Mouse (Mus musculus): ENCODE results near the gene Gtsf1l.
"Not testable (repeated sequence)": the region's sequence is repeated elsewhere in the genome, so short reads cannot be mapped to it uniquely, and the experiment has no call there.

Gene Gtsf1l

DNA sequence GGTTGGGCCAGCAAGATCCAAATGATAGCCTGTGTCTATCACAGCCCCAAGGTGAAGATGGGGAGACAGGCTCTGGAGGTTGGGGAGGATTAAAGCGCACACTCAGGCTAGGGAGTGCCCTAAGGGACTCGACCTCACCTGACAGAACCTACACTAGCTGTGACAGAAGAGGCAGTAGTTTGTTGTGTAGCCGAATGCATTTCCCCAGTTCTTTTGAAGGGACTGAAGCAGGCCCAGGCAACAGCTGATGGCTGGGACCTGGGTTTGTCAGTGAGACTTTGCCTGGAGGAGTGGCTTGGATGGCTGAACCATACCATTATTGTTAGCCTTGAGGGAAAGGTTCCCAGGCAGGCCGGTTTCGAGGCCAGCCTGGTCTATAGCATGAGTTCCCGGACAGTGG lies 2.6 kb downstream of the Gtsf1l start:
- ATAC-seq (ENCODE audit: low TSS enrichment): no peak

DNA sequence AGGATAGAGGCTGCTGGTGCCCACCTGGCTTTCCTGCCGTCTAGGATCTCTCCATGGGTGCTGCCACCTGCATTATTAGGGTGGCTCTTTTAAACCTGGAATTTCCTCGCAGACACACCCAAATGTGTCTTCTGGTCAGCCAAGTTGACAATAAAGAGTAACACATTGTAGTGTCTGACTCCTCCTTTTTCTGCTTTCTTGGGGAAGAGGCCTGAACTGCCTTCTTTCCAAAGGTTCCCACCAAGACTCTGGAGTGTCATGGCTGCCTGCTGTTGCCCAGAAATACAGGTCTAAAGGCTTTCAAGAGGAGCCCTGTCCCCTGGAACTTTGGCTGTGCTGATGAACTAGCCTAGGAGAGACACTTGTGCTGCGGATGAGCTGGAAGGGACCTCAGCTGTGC lies 3.1 kb downstream of the Gtsf1l start:
- ATAC-seq (ENCODE audit: low TSS enrichment): no peak

DNA sequence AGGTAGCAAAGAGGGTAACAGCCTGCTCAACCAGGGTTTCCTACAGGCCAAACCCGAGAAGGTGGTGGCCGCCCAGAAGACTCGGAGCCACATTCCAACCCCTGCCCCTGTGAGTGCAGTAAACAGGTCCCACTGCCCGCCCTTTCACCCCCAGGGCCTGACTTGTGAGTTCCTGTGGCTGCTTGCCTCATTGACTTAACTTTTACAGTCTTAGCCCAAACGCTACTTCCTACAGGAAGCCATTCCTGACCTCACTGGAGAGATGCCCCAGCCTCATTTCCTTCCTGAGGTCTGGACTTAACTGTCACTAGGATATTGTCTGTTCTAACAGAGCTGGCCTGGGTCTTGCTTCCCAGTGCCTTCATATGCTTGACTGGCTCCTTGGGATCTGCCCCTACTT lies 5.1 kb downstream of the Gtsf1l start:
- no peak for ATAC-seq (ENCODE audit: low TSS enrichment)

DNA sequence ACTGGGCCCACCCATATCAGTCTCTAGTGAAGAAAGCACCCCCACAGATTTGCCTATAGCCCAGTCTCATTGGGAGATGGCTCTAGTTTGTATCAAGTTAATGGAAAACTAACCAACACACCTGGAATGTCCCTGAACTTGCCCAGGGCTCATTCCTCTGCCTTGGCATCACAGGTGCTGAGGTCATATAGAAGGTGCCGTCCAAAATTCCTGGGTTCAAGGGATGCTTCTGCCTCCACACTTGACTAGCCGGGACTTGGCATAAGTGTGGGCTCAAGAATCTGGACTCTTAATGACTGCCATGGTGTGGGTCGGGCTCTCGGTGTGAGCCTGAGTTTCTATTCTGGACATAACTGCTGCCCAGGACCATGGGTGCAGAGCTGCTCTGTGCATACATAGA lies 8.6 kb downstream of the Gtsf1l start:
- ATAC-seq (ENCODE audit: low TSS enrichment): no peak

DNA sequence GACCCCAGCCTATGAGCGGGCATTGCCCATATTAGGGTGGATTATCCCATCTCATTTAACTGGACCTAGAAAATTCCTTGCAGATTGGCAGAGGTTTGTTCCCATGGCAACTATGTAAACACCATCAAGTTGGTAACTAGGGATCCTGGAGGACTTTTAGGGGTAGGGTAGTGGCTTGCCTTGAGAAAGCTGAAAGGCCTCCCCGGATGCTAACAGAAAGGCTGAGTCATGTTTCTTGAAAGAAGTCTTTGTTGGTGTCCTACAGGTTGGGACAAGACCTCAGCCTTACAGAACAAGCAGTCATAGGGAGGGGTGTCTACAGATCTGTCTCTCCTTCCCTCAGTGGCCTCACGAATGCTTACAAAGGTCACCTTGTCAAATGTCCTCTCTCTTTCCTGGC lies 12.4 kb downstream of the Gtsf1l start:
- ATAC-seq (ENCODE audit: low TSS enrichment): no peak

DNA sequence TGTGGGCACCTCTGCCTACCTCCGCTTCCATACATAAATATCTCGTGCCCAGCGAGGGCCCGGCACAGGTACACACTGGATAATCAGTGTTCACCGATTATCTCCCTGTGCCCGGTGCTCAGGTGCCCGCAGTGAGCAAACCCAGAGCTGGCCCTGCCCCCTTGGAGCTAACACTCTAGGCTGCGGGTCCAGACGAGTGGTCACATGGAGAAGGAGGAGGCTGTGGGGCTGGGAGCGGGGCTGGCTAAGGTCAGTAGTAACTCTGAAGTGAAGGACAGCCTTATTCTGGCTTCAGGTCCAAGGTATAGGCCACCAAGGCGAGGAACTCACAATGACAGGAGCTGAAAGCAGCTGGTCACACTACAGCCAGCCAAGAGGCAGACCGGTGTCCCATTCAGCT lies 12.8 kb downstream of the Gtsf1l start:
- ATAC-seq (ENCODE audit: low TSS enrichment): no peak

DNA sequence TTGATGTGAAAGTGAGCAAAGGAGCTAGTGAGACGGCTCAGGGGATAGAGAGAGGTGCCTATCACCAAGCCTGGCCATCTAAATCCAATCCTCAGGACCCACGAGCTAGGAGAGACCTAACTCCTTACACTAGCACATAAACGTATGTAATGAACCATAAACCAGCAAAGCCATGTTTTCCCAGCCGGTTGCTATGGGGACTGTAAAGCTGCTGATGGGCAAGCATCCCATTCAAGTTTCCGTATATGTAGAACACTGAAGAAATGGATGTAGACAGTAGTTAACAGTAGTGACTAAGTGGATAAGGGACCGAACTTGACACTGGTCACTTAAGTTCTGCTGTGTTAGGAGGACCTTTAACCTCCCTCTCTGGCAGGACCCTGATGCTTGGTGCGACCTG lies 13.6 kb downstream of the Gtsf1l start:
- no peak; the same call in 1 of the 2 replicates for ATAC-seq (ENCODE audit: low TSS enrichment)

DNA sequence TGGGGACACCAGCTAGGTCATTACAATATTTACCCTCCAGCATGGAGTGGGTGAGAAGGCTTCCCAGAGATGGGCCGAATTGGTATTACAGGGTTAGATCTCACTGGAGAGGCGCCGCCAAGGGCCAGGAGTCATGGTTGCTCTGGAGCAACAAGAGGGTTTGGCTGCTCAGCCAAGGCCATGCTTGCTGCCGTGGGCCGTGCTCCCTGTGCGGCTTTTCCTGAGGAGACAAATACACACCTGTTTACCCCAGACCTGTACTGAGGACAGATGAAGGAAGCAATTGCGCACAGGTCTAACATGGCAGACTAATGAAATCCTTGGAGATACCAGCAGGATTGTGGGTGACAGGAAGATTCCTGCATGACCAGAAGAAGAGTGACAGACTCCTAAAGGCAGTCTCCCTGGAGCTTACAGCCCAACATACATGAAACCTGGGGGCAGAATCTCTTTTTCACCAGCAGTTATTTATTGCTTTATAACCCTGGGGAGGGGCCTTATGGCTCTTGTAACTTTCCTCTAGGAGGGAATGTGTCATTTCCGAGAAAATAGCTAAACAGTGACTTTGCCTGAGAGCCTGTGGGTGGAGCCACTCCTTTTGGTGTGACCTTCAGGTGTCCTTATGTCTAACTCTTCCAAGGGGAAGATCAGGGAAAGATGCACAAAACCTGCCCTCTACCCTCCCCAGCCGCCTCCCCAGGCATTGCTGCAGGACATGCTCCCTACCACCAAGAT lies 14.5 kb downstream of the Gtsf1l start:
- no peak for ATAC-seq (ENCODE audit: low TSS enrichment)

DNA sequence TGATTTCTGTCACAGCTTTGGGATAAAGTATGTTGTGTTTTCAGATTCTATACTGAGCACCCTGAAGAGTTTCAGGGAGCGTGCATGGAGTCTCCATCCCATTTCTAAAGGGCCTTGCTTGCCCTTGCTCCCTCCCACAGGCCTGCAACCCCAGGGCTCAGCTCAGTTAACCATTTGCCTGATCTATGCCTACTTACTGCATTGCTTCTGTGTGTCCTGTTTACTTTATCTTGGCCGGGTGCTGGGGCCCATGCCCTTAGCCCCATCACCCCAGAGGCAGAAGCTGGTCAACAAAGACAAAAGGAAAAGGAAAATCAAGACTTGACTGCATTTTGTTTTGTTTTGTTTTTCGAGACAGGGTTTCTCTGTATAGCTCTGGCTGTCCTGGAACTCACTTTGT lies 16.1 kb downstream of the Gtsf1l start:
- ATAC-seq (ENCODE audit: low TSS enrichment): no peak

DNA sequence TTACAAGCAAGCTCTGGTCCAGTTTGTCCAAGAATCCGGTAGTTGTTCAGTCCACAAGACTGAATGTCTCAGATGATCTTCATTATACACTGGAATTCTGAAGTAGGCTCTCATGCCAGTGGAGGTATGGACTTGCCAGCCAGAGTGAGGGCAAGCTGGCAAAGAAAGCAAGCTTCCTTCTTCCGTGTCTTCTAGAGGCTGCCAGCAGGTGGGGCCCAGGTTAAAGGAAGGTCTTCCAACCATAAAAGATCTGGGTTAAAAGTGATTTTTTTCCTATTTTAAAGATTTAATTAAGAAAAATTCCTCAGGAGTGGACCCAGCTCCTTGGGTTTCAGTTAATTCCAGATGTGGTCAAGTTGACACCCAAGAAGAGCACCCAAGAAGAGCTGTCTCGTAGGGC lies 17.4 kb downstream of the Gtsf1l start:
- no peak for ATAC-seq (ENCODE audit: low TSS enrichment)

DNA sequence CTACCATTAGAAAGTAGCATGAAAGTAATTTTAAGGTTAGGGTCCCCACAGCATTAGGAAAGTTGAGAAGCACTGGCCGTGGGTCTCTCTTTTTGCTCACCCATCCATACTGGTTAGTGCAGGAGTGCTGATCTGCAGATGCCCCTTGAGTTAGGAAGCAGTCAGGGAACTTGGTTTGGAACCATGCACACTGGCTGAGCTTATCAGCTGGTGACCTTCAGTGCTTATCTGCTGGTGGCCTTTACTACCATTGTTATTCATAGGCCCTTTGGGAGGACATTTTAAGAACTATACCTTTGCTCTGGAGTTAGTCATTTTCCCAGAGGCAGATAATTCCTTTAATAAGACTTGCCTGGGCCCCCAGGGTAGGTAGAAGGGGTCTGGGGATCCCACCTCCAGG lies 20.4 kb downstream of the Gtsf1l start:
- ATAC-seq (ENCODE audit: low TSS enrichment): no peak

DNA sequence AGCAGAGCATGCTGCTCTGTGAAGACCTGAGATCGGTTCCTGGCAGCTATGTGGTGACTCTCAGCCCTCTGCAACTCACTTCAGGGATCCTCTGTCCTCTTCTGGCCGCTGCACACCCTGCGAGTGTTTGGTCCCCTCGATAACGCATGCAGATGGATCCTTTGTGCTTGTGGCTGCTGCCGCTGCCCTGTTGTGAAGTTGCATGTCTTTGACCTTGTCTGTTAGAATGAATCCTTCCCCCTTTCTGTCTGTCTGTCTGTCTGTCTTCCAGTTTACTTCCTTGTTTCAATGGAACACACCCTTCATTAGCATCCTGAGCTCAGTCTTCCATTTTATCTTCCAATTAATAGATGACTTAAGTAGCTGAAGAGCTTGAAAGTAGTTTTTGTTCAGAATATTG lies 21.3 kb downstream of the Gtsf1l start:
- ATAC-seq (ENCODE audit: low TSS enrichment): no peak

DNA sequence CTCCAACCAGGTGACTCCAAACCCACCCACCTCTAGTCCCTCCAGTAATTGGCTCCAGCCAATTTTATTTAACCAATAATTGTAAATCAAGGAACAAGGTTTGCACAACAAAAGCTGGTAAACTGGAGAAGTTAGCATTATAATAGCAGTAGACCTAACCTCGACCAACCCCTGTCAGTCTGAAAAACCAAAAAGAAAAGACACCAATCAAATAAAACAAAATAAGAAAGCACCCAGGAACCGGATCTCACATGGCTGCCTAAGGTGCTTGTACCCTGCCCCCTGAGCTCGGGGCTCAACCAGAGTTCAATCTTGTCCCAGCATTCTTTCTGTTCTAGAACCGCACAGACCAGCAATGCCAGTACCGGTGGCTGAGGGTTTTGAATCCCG lies 25.5 kb downstream of the Gtsf1l start:
- ATAC-seq (ENCODE audit: low TSS enrichment): no peak

DNA sequence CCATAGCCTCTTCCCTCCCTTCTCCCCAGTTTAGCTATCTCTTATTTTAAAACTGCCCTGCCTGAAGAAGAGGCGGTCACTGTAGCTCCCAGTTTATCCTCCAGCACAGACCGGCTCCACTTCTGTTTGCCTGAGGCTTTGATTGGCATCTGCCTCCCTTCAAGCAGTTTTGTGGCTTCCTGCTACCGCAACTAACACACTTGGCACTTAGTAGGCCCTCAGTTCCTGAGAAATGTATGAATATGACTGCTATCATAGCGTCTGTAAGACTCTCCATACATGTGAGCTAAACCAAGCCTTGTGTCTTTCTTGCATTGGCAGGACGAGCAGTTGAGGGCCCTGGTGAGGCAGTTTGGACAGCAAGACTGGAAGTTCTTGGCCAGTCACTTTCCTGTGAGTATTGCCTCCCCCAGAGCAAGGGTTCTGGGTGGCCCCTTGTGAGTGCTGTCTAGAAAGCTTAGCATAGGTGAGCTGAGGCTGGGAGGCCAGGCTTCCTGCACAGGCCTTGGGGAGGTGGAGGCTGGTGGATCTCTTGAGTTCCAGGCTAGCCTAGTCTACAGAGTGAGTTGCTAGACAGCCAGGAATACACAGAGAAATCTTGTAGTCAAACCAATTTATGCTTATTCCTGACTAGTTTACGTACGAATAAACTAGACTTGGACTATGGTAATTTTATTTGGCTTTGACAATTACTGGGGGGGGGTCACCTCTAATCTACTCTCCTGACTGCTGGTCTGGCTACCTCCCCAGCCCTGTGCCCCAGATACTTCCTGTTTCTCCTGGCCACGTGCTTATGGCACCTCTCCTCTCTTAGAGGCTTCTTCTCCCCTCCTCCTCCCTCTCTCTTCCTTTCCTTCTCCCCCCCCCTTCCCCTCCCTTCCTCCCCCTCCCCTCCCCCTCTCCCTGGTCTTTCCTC lies 26.2 kb downstream of the Gtsf1l start:
- no peak for ATAC-seq (ENCODE audit: low TSS enrichment)

DNA sequence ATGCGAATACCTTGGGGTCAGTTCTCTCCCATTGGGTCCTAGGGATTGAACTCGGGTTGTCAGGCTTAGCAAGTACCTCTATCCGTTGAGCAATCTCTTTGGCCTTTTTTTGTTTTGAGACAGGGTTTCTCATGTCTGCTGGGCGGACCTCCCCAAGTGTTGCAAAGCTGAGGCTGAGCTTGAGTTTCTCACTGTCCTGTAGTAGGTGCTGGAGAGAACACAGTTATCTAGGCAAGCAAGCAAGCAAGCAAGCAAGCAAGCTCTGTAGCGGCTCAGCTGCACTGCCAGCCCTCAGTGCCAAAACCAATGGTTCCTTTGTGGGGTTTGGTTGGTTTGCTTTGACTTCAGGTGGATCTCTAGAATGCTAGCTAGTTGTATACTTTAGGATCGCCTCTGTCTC lies 27.0 kb downstream of the Gtsf1l start:
- no peak for ATAC-seq (ENCODE audit: low TSS enrichment)

DNA sequence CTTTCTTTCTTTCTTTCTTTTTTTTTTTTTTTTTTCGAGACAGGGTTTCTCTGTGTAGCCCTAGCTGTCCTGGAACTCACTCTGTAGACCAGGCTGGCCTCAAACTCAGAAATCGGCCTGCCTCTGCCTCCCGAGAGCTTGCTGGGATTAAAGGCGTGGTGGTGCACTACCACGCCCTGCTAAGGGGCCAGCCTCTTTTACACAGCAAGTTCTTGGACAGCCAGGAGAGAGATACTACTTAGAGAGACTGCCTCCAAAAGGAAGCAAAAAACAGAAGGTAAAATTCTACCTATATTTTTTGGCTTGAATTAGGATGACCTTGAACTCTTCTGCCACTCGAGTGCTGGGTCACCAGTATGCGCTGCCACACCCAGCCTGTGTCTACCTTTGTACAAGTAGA lies 28.7 kb downstream of the Gtsf1l start:
- not testable (repeated sequence) for ATAC-seq (ENCODE audit: low TSS enrichment)

DNA sequence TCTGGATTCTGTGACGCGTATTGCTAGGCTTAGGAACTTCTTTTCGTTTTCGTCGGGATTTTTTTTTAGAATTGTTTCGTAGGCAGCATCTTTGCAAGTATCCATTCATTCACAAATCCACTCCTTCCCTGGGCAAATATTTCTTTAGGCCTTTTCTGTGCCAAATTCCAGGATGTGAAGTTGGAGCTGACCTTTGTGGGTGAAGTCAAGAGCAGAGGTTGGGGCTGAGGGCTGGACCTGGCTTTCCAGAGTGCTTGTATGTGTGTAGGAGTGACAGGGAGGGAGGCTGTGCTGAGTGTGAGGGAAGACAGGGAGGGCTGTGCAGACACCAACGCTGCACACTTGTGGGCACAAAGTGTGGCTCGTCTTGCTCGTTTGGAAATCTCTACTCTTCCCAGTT lies 31.1 kb downstream of the Gtsf1l start:
- no peak for ATAC-seq (ENCODE audit: low TSS enrichment)

DNA sequence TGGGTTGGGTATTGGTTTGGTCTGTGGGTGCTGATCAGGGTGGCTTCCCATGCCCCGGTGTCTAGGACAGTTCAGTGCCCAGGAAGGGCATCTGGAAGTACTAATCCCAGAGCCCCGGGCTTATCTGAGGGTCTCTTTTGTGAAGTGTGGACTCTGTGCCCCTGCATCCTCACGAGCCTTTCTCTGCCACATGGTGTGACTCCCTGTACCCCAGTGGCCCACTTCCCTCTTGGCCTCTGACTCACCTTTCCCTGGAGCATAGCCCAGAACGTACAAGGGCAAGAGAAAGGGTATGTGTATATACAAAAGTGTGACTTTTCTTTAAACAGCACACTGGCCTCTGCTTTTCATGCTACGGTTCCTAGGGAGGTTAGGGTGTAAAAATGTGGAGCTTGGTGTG lies 31.9 kb downstream of the Gtsf1l start:
- no peak for ATAC-seq (ENCODE audit: low TSS enrichment)

DNA sequence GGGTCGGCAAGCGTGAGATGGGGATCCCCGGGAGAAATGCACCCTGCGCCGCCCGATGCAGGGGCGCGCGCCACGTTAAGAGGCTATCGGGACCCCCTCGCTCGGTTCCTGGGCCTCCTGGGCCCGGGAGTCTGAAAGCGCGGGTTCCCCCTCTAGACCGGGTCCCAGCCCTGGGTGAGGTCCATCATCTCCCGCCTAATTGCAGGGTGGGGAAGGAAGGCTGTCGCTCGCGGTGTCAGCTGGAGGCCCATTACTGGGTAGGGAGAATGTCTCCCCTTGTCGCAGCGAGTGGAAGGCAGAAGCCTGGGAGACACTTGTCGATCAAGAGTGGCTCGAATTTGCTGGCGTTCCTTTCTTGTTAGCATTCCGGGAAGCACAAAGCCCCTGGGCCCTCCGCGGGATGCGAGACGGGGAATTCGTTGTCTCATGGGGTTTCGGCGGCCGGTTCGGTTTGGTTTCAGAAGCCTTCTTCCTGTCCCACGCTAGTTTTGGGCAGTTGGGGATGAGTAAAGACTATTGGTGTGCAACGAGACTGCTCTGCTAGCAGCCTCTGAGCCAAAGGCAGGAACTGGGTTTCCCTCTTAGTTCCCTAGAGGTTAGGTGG lies 32.7 kb downstream of the Gtsf1l start:
- no peak for ATAC-seq (ENCODE audit: low TSS enrichment)

DNA sequence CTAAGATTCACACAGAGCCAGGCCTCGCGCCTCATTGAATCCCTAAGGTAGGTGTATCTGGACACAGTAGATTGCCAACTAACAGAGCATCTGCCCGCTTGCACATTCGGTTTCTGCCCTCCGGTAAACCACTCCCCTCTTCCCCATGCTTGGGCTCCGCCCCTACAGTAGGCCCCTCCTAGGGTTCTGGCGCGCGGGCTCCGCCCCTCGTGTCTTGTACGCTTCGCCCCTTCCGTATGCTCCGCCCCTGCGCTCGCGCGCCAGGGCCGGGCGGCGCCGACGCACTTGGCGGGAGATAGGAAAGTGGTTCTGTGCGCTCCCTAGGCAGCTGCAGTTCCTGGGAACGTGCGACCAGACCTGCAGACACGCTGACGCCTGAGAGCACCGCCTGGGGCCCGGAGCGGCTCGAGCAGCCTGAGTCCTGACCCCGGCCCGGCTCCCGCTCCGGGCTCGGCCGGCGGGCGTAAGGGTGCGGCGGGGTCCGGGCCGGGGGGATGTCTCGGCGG lies 33.3 kb downstream of the Gtsf1l start, which contains the start of gene Mybl2:
TSS of gene Mybl2 (plus strand) at position 353 of the 506 bp plus-strand sequence.
- peak; percentile 100 for ATAC-seq (ENCODE audit: low TSS enrichment)

DNA sequence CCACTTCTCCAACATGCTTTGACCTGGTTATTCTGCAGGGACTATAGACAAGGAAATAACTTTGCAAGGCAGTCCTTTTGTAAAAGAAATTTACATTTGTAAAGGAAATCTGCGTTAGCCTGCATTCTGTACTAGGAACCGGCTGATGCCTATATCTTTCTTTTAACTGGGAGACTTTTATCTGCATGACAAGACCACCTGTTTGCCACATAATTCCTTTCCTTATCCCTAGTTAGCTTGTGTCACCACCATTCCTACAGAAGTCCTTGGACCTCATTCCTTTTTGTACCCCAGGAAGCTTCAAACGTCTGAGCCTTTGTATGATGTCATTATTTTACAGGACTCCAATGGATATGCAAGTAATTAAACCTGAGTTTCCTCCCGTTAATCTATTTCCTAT lies 34.8 kb downstream of the Gtsf1l start:
- ATAC-seq (ENCODE audit: low TSS enrichment): no peak

DNA sequence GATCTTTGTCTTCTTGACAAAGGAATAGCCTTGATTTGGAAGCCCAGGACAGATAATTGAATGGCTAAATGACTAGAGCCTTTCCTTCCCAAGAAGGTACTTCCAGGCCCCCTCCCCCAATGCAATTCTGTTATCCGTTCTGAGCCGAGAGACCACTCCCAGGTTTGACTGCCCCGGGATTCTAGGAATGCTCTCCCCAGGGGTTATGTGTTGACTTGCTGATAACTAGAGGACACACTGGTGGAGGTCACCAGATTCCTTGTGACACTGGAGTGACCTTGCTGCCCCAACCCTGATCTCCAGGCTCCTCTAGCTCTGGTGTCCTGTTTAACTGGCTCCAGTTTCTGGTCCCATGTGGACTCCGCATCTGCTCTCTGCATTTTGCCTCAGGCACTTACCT lies 35.6 kb downstream of the Gtsf1l start:
- no peak for ATAC-seq (ENCODE audit: low TSS enrichment)

DNA sequence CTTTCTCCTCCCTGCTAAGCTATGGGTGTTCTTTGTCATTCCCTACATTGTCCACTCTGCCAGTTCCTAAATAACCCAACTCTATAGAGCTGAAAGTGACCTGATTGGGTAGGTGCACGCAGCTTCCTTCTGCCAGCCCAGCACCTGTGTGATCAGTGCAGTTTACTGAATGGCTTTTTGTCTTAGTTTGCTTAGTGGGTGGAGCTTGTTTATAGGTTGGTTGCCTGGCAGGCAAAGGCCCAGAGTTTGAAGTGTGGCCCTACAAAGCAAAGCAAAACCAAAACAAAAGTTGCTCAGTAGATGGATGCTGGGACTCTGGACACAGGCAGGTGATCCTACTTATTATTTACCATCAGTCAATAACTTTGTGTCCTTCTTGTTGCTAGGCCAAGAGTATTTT lies 36.0 kb downstream of the Gtsf1l start:
- no peak for ATAC-seq (ENCODE audit: low TSS enrichment)

All from frontal cortex, adult (tissue).